Mouse (Mus musculus) limb, embryonic 10.5 days (tissue): ENCODE data around the gene Meox1. TPM values are rescaled to one million over a fixed set of nuclear protein-coding genes. Genes with fewer than 3 reads are reported as not detected.

Experiments used
- DNase-seq: peaks from one replicate; pipeline ENCODE4 v3.0.0-alpha.2; 2017; ENCODE audit warnings: low spot score
- H3K27ac ChIP-seq: fragments of 300-500 bp; sonication (generic); 2 replicates; pipeline ENCODE4 v1.5.1; 2016; ENCODE audit warnings: mild to moderate bottlenecking
- H3K27me3 ChIP-seq: fragments of 300-500 bp; sonication (generic); 2 replicates; pipeline ENCODE4 v1.6.1; 2016; ENCODE audit warnings: low read depth, mild to moderate bottlenecking; ENCODE audit not compliant: poor library complexity, severe bottlenecking
- H3K36me3 ChIP-seq: fragments of 300-500 bp; sonication (generic); 2 replicates; pipeline ENCODE4 v1.6.1; 2016; ENCODE audit warnings: mild to moderate bottlenecking, moderate library complexity
- H3K4me1 ChIP-seq: fragments of 300-500 bp; sonication (generic); 2 replicates; pipeline ENCODE4 v1.6.1; 2016
- H3K4me3 ChIP-seq: fragments of 300-500 bp; sonication (generic); 2 replicates; pipeline ENCODE4 v1.5.1; 2016; ENCODE audit warnings: mild to moderate bottlenecking, moderate library complexity
- H3K9me3 ChIP-seq: fragments of 300-500 bp; sonication (generic); replicated peaks from 2 replicates; pipeline ENCODE4 v1.6.1; 2016; ENCODE audit warnings: mild to moderate bottlenecking
- WGBS: fragments of 180-500 bp; shearing (Covaris S2); methylation state at CpG from one replicate; pipeline ENCODE4 v1.1.7; 2016; 5-methylcytosine and 5-hydroxymethylcytosine counted together
- polyA plus RNA-seq: library from polyadenylated mRNA; unstranded; fragments of >200 nt; fragmentation: Nextera tagmentation; extraction: Ambion mirVana; gene quantifications from 2 replicates; pipeline ENCODE4 v1.2.1, GENCODE M21; 2016

Meox1 gene
- polyA plus RNA-seq, 1 experiment from 2014 or later, result 12.1 TPM

DNA sequence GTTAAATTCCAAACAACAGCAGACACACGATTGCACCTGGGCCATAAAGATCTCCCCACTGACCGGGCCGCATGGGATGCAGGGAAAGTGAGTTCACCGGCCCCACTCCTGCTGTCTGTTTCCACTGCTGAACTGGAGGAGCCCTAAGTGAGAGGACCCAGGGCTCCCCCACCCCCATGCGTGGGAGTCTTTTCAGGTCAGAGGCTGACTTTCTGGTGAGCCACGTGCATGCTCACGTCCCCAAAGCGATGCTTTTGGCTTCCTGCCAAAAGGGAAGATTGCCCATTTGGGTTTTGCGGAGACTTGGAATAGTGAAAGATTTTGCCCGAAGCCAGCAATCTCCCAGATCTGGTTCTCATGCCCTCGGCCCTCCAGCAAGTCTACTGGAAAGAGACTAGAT, 2.7 kb downstream of the Meox1 start:
- H3K27ac ChIP-seq, result peak overlapping the region; percentile 71
- H3K4me3 ChIP-seq, result peak overlapping the region; percentile 28
- H3K9me3 ChIP-seq, result no peaks in the 10 kb centered on the region
- peaks cover 50% of the 10 kb centered on the region for H3K27me3 ChIP-seq
- no peak for DNase-seq
- H3K4me1 ChIP-seq, result peaks cover 81% of the 10 kb centered on the region
- no peaks in the 10 kb centered on the region for H3K36me3 ChIP-seq
- 13% methylated on average over 11 of the region's 11 CpGs for WGBS

DNA sequence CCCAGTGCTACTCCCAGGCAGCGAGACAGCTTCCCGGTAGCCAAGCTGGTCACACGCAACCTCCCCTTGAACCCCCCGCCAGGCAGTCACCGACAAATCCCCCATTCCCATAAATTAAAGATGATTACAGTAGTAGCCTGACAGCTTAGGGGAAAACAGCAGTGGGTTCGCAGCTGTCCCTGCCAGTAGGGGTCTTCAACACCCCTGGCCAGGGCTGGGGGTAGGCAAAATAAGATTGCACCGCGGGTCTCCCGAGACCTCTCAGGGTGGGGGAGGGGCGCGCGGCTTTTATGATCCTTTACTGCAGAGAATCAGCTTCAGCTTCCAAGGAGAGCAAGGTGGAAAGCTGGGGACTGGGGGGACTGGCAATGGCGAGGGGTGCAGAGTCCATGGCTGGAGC, 4.4 kb downstream of the Meox1 start:
- Histone ChIP-seq H3K27me3 (peaks cover 60% of the 10 kb centered on the region), H3K27ac (peak overlapping the region; percentile 78), H3K4me1 (peaks cover 81% of the 10 kb centered on the region), H3K36me3 (no peaks in the 10 kb centered on the region), H3K9me3 (no peaks in the 10 kb centered on the region), H3K4me3 (peak overlapping the region; percentile 47)
- 2% methylated on average over 13 of the region's 13 CpGs for WGBS
- DNase-seq, result peak; percentile 74

DNA sequence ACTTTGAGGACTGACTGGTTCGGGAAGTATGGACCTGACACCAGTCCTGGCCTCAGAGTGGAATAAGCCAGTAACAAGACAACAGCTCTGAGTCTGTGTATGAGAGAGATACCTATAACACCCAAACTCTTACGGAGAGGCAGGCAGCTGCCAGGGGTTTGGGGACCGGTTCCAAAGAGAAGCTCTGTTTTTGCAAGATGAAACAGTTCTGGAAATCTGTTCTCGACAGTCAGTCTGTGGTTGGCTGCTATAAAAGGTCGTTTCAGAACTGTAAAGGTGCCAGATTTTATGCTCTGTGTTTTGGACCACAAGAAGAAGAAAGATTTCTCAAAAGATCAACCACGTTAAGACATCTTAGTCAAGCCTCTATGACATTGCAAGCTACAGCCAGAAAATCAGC, 5.4 kb downstream of the Meox1 start:
- Histone ChIP-seq H3K36me3 (no peaks in the 10 kb centered on the region), H3K4me1 (peaks cover 80% of the 10 kb centered on the region), H3K27ac (no peak overlapping the region), H3K9me3 (no peaks in the 10 kb centered on the region), H3K4me3 (no peak overlapping the region), H3K27me3 (peaks cover 64% of the 10 kb centered on the region)
- DNase-seq, result no peak
- WGBS, result 52% methylated on average over 6 of the region's 6 CpGs

DNA sequence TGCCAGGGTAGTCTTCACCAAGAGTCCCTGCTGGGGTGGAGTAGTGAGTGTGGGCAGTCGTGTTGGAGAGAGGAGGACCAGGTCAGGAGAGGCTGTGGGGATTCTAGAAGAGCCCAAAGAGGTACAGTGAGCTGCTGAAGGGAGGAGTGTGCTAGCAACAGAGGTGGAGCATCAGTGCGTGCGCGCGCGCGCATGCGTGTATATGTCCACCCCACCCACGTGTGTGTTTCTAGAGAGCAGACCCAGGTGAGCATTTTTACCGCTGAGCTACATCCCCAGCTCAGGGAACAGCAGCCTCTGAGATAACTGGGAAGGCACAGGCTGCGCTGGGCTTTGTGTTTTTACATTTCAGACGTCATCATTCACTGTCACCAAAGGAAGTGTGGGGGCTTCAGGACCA, 7.7 kb downstream of the Meox1 start:
- Histone ChIP-seq H3K27me3 (peaks cover 46% of the 10 kb centered on the region), H3K36me3 (no peaks in the 10 kb centered on the region), H3K4me3 (no peak overlapping the region), H3K27ac (peak overlapping the region; percentile 47), H3K9me3 (no peaks in the 10 kb centered on the region), H3K4me1 (peaks cover 75% of the 10 kb centered on the region)
- DNase-seq, result no peak
- 77% methylated on average over 12 of the region's 12 CpGs for WGBS

DNA sequence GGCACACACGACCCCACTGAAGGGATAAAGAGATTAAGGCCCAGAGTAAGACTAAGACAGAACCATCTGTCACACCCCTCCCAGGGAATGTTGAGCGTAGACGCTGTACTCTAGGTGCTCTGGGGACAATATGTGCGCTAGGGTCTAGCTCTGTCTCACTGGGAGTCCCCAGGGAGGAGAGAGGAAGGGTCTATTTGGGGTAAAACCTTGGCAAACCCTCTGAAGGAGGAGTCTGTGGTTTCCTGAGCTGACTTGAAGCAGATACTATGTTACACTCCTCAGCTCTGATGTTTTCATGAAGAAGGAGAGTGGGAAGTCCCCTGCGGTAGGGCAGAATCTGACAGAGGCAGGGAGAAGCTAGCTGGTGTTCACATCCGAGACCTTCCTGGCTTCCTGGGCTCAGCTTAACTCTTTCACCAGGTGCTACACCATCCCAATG, 8.3 kb downstream of the Meox1 start:
- Histone ChIP-seq H3K27ac (peak overlapping the region; percentile 47; the same call in 1 of the 2 replicates), H3K27me3 (peaks cover 41% of the 10 kb centered on the region), H3K9me3 (no peaks in the 10 kb centered on the region), H3K36me3 (no peaks in the 10 kb centered on the region), H3K4me1 (peaks cover 75% of the 10 kb centered on the region), H3K4me3 (no peak overlapping the region)
- 75% methylated on average over 6 of the region's 6 CpGs for WGBS
- DNase-seq, result no peak

DNA sequence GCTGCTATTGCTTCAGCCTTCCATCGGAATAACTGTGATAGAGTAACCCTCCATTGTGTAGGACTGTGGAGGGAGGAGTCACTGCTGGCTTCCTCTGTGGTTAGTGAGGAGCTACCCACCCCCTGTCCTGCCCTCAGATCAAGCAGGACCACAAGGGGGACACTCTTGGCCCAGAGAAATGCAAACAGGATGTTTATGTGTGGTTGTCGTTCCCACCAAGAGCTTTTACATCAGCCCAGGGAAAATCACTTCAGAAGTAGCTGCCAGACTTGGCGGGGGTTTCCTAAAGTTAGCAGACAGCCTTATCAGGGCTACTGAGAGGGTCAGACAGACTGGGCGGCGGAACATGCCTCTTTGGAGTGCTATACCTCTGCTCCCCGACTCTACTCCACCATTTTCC, 8.9 kb downstream of the Meox1 start:
- Histone ChIP-seq H3K27me3 (peaks cover 41% of the 10 kb centered on the region), H3K9me3 (no peaks in the 10 kb centered on the region), H3K4me3 (no peak overlapping the region), H3K4me1 (peaks cover 76% of the 10 kb centered on the region), H3K36me3 (no peaks in the 10 kb centered on the region), H3K27ac (0 out of 2 replicates have a peak overlapping the region, but pooled peaks have one; percentile 14)
- DNase-seq, result no peak
- 47% methylated on average over 6 of the region's 6 CpGs for WGBS

DNA sequence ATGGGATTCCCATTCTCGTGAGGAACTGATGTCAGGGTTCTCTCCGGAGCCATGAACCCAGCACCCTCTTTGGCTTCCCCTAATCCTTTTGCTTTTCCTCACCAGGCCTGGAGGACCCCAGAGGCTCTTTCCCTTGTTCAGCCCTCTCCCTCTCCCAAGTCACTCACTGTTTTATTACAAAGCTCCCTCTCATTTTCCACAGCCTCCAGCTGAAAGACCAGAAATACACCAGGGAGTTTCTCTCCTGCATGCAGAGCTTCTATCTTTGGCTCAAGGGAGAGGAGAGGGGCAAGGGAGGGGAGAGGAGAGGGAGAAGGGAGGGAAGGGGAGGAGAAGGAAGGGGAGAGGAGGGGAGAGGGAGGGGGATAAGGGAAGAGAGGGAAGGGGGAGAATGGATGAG, 10.3 kb downstream of the Meox1 start:
- Histone ChIP-seq H3K4me1 (peaks cover 76% of the 10 kb centered on the region), H3K9me3 (no peaks in the 10 kb centered on the region), H3K27me3 (peaks cover 35% of the 10 kb centered on the region), H3K36me3 (no peaks in the 10 kb centered on the region), H3K27ac (peak overlapping the region; percentile 38), H3K4me3 (no peak overlapping the region)
- 65% methylated on average over 2 of the region's 2 CpGs for WGBS
- no peak for DNase-seq

DNA sequence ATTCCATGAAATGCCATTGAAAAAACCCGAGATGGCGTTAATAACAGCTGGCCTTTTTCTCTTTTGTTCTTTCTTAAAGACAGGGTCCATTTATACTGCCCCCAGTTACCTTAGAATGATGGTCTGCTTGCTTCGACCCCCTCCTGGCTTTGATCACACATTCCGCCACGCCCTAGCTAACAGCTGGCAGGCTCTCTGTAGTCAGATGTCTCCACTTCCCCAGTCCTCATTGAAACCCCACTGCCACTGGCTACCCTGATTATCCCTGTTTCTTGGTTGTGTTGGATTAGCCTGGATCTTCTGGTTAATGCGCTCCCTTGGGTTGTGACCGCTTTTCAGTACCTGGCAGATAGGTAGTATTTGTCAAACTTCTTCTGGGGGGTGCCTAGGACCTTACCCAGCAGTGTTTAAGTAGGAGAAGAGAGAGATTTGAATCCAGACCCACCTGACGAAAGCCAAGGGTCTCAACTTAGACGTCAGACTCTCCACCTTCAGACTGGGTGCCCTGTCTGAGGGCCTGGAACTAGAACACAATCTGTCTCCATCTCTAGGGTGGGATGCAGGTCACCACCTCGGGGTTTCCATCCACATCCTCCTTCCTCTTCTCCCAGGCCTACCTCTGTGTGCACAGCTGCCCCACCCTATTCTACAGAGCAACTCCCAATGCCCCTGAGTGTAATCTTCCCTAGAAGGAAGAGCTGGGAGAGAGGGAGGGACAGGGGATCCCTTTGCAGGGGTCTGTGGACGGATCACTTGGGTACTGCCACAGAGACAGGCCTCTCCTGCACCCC, 11.5 kb downstream of the Meox1 start:
- H3K27ac ChIP-seq, result 0 out of 2 replicates have a peak overlapping the region, but pooled peaks have one; percentile 26
- peaks cover 84% of the 10 kb centered on the region for H3K4me1 ChIP-seq
- 59% methylated on average over 11 of the region's 11 CpGs for WGBS

DNA sequence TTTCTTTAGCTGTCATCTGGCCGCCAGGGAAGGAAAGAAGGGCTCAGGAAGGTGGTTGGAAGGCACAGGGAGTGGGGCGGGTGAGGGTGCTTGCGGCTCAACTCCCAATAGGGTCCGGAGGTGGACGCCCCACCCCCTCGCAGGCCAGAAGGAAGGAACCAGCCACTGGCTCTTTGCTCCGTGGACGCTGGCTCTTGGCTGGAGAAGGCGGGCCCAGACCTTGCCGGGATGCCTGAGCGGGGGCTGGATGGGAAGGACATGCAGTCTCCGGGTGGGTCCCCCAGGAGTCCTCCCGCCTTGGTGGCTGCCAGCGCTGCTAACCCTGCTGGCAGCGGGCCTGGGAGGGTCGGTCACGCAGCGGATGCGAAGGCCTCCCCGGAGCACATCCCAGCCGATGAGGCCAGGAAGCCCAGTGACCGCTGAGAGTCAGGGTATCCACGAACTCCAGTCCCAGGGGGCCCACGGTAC, 12.5 kb downstream of the Meox1 start:
- Histone ChIP-seq H3K36me3 (peaks cover 5% of the 10 kb centered on the region; the same call in 1 of the 2 replicates), H3K9me3 (no peaks in the 10 kb centered on the region), H3K4me3 (peak overlapping the region; percentile 55), H3K27me3 (peaks cover 29% of the 10 kb centered on the region), H3K27ac (peak overlapping the region; percentile 88), H3K4me1 (peaks cover 77% of the 10 kb centered on the region)
- DNase-seq, result peak; percentile 74
- 6% methylated on average over 24 of the region's 24 CpGs for WGBS

More for the DNA sequence above, 11.5 kb downstream of the Meox1 start:
- peaks cover 35% of the 10 kb centered on the region for H3K27me3 ChIP-seq
- H3K9me3 ChIP-seq, result no peaks in the 10 kb centered on the region
- no peaks in the 10 kb centered on the region for H3K36me3 ChIP-seq
- no peak for DNase-seq
- H3K4me3 ChIP-seq, result no peak overlapping the region

DNA sequence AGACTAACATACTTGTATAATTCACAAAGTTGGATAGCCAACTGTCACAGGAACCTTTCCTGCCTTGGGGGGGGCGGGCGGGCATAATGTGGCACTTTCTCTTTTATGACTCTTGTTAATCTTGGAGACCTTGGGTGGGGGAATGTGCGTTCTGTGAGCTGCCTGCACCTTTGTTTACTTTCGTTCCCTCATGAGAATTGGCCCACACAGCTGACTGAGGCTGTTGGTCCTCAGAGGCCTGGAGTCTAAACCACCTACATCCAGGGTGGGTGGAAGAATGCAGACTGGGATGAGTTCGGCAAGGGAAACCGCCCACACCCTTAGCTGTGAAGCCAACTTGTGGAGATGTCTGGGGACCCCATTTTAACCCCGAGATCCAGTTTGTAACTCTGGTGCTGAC, 13.0 kb downstream of the Meox1 start:
- peaks cover 5% of the 10 kb centered on the region; the same call in 1 of the 2 replicates for H3K36me3 ChIP-seq
- DNase-seq, result no peak
- H3K27me3 ChIP-seq, result peaks cover 26% of the 10 kb centered on the region
- WGBS, result 34% methylated on average over 7 of the region's 7 CpGs
- H3K27ac ChIP-seq, result peak overlapping the region; percentile 88
- peak overlapping the region; percentile 55 for H3K4me3 ChIP-seq
- peaks cover 73% of the 10 kb centered on the region for H3K4me1 ChIP-seq
- H3K9me3 ChIP-seq, result no peaks in the 10 kb centered on the region

DNA sequence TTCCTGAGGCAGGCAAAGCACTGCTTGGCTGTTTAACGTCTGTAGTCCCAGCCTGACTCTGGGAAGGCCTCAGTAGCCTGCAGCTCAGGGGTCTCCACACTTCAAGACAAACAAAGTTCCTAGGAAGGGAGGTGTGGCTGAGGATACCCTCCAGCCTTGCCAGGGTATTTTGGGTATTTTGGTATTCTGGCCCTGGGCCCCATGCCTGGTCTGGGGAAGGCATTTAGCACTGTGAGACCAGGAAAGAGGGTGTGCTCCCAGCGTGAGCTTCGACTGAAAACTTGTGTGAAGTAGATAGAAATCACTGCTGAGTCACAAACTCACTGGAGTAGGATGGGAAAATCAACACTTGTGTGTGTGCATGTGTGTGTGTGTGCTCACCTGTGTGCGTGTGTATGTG, 14.5 kb downstream of the Meox1 start:
- peaks cover 16% of the 10 kb centered on the region for H3K27me3 ChIP-seq
- H3K9me3 ChIP-seq, result no peaks in the 10 kb centered on the region
- no peak for DNase-seq
- WGBS, result 72% methylated on average over 4 of the region's 4 CpGs
- peaks cover 68% of the 10 kb centered on the region for H3K4me1 ChIP-seq
- peaks cover 5% of the 10 kb centered on the region; the same call in 1 of the 2 replicates for H3K36me3 ChIP-seq
- H3K27ac ChIP-seq, result 0 out of 2 replicates have a peak overlapping the region, but pooled peaks have one; percentile 53
- H3K4me3 ChIP-seq, result no peak overlapping the region

DNA sequence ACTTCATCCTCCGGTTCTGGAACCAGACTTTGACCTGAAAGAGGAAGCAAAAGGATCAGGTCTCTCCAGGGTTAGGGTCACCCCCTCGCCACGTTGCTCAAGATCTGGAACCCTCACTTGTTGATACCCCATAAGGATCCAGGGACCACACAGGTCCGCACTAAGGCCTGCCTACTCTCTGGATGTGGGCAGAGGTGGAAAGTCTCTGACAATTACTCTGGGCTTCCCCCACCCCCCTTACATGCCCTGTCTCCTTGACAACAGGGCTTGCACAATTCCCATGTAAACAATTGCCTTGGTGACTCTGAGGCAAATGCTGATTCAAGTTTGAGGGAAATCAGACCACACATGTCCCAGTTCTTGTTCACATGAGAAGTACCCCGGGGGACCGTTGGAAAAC, 15.5 kb downstream of the Meox1 start:
- WGBS, result 78% methylated on average over 6 of the region's 6 CpGs
- 0 out of 2 replicates have a peak overlapping the region, but pooled peaks have one; percentile 53 for H3K27ac ChIP-seq

DNA sequence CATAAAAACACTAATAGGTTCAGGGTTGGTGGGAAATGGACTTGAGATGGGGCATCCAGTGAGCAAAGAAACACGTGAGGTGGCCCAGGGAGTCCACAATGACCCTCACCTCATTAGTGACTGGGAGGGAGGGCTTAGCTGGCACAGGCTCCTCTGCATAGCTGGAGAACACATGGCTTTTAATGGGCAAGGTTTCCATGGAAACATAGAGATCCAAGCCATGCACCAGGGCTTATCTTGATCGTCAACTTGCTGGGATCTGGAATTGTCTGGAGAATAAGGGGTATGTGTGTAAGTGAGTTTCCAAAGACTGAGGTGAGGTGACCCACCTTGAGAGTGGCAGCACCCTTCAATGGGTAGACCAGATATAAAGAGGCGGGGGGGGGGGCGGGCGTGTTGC, 19.2 kb downstream of the Meox1 start:
- no peak for DNase-seq
- H3K27me3 ChIP-seq, result no peaks in the 10 kb centered on the region
- peak overlapping the region; percentile 56; the same call in 1 of the 2 replicates for H3K27ac ChIP-seq
- no peak overlapping the region for H3K4me3 ChIP-seq
- 47% methylated on average over 5 of the region's 5 CpGs for WGBS
- no peaks in the 10 kb centered on the region for H3K9me3 ChIP-seq
- H3K36me3 ChIP-seq, result peaks cover 5% of the 10 kb centered on the region; the same call in 1 of the 2 replicates
- peaks cover 67% of the 10 kb centered on the region for H3K4me1 ChIP-seq

More for the DNA sequence above, 15.5 kb downstream of the Meox1 start:
- Histone ChIP-seq H3K9me3 (no peaks in the 10 kb centered on the region), H3K4me1 (peaks cover 69% of the 10 kb centered on the region), H3K27me3 (peaks cover 9% of the 10 kb centered on the region), H3K36me3 (peaks cover 5% of the 10 kb centered on the region; the same call in 1 of the 2 replicates), H3K4me3 (no peak overlapping the region)
- no peak for DNase-seq
